Comparison of ENCODE assay signal across 17 mouse cellular contexts in the genomic region with DNA sequence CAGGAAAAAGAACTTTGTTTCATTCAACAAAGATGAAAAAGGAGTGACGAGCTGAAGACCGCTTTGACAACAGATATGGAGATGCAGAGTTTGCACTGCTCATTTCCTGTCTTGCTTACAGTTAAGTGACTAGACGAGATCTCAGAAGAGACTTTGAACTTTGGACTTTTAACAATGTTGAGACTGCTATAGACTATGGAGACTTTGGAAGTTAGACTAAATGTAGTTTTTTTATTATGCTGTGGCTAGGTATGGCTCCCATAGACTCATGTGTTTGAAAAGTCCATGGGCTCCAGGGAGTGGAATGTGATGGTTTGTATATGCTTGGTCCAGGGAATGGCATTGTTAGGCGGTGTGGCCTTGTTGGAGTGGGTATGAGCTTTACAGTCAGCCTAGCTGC.
"Had no signal": no experiment of that assay in that cellular context is flagged by ENCODE, and none has a peak within 500 bp of the region (broad histone marks: within the 10 kb centered on the region; RNA-seq: fewer than 3 reads in every experiment).

No protein-coding gene starts in this region.

- H3K9me3 ChIP-seq: lung, embryonic 15.5 days; midbrain, embryonic 13.5 days; midbrain, embryonic 15.5 days; neural tube, embryonic 12.5 days had no signal

- ATAC-seq: liver, postnatal 0 days; lung, postnatal 0 days; midbrain, embryonic 13.5 days; midbrain, embryonic 15.5 days had no signal

- H3K4me1 ChIP-seq: lung, embryonic 15.5 days; megakaryocyte, embryonic 14.5 days; midbrain, embryonic 13.5 days; midbrain, embryonic 15.5 days; neural tube, embryonic 12.5 days had no signal

- DNase-seq: liver, postnatal 0 days; lung, adult 2 months; lung, postnatal 14 days; lung, postnatal 36 days; right cerebral cortex, postnatal 14 days; spleen, adult 18-20 months; thymus, adult 18-20 months; thymus, postnatal 14 days; thymus, postnatal 36 days had no signal

- H3K9ac ChIP-seq: liver, postnatal 0 days; lung, embryonic 15.5 days; midbrain, embryonic 13.5 days; midbrain, embryonic 15.5 days; neural tube, embryonic 12.5 days had no signal

- H3K4me2 ChIP-seq: lung, embryonic 15.5 days; midbrain, embryonic 11.5 days; midbrain, embryonic 13.5 days; midbrain, embryonic 15.5 days; neural tube, embryonic 12.5 days had no signal

- H3K27ac ChIP-seq: lung, embryonic 15.5 days; macrophage; midbrain, embryonic 13.5 days; midbrain, embryonic 15.5 days; neural tube, embryonic 12.5 days had no signal

- H3K27me3 ChIP-seq: lung, embryonic 15.5 days; megakaryocyte, embryonic 14.5 days; midbrain, embryonic 13.5 days; midbrain, embryonic 15.5 days; neural tube, embryonic 12.5 days had no signal

- H3K36me3 ChIP-seq: lung, embryonic 15.5 days; midbrain, embryonic 15.5 days; neural tube, embryonic 12.5 days had no signal

- H3K4me3 ChIP-seq: lung, embryonic 15.5 days; megakaryocyte, embryonic 14.5 days; midbrain, embryonic 13.5 days; midbrain, embryonic 15.5 days; neural tube, embryonic 12.5 days had no signal
